Mouse (Mus musculus) testis, adult 10 weeks (tissue): ENCODE data around the gene Ccn5. TPM values are rescaled to one million over a fixed set of nuclear protein-coding genes. Genes with fewer than 3 reads are reported as not detected.

Experiments
- polyA plus RNA-seq: library from polyadenylated mRNA; stranded (reverse); fragments of 350-450 nt; fragmentation: Illumina TruSeq; extraction: RNeasy Lipid Tissue Mini Kit (QIAGEN cat#74804); gene quantifications from one replicate; pipeline ENCODE4 v1.2.3, GENCODE M21; 2014; ENCODE audit warnings: low read depth, low replicate concordance

Ccn5 gene
- 0.43 TPM for polyA plus RNA-seq

DNA sequence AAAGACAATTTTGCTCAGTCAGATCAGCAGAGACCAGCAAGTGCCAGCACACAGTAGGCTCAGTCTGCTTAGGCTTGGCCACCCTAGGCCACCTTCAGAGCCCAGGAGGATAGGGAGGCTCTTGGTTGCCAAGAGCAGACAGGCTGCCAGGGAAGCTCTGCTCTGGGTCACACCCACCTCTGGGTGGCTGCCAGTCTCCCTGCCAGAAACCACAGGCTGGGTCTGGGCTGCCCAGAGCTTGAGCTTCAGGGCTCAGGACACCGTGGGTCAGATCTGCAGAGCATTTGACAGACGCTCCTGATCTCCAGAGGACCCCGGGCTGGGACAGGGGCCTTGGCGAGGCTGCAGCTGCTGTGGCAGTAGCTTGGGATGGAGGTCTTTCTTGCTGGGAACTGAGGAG is at the start of gene Ccn5:
TSS of gene Ccn5 (plus strand) at position 255 of the 400 bp plus-strand sequence.

DNA sequence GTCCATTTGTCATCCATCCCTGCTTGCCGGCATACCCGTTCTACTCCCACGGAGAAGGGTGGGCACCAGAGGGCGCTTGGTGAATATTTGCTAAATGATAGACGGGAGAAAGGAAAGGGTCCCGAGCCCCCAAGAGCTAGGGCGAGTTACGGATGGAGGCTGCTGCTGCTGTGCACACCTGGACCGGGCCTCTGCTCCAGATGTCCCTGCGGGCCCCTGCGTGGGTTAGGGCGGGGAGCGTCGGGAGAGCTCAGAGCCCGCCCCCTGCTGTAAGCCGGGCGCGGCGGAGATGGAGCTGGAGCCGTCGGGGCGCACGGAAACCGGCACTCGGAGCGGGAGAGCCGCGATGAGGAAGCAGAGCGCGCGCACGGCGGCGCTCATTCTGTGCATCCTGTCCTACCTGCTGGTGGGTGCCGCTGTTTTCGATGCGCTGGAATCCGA is 32.8 kb downstream of the Ccn5 start, which contains the start of gene Kcnk15:
TSS of gene Kcnk15 (plus strand) at position 191 of the 441 bp plus-strand sequence.

Other genes starting within 250 kb of the Ccn5 start
- 6.1 TPM for gene Ttpal, start 218.5 kb upstream of the Ccn5 start, polyA plus RNA-seq
- 385 TPM for gene Serinc3, start 175.7 kb upstream of the Ccn5 start, polyA plus RNA-seq
- 72.4 TPM for gene Pkig, start 162.5 kb upstream of the Ccn5 start, polyA plus RNA-seq
- gene Ada, start 70.6 kb upstream of the Ccn5 start, polyA plus RNA-seq = 0.71 TPM
- gene Kcnk15, start 32.8 kb downstream of the Ccn5 start, polyA plus RNA-seq = not detected
- 0.45 TPM for gene Rims4, start 97.8 kb downstream of the Ccn5 start, polyA plus RNA-seq
- 68.3 TPM for gene Ywhab, start 174.1 kb downstream of the Ccn5 start, polyA plus RNA-seq
- 0.42 TPM for gene Pabpc1l, start 204.6 kb downstream of the Ccn5 start, polyA plus RNA-seq
- 62.3 TPM for gene Stk4, start 249.5 kb downstream of the Ccn5 start, polyA plus RNA-seq